Mouse (Mus musculus) small intestine, adult 2 months (tissue): Measurements from ENCODE around the gene Pacsin1. TPM values are rescaled to one million over a fixed set of nuclear protein-coding genes. Genes with fewer than 3 reads are reported as not detected.
"Not testable (repeated sequence)": the region's sequence is repeated elsewhere in the genome, so short reads cannot be mapped to it uniquely, and the experiment has no call there.

Source experiments
- H3K27ac ChIP-seq: fragments of 200-500 bp; 2 replicates; pipeline ENCODE4 v1.5.1; 2012; ENCODE audit warnings: low read depth, low read length, control low read depth, inconsistent platforms; ENCODE audit not compliant: insufficient read depth
- H3K27me3 ChIP-seq: fragments of 200-500 bp; 2 replicates; pipeline ENCODE4 v1.6.1; 2012; ENCODE audit warnings: mild to moderate bottlenecking, moderate library complexity, low read length, inconsistent platforms; ENCODE audit not compliant: control insufficient read depth, insufficient read depth
- H3K36me3 ChIP-seq: fragments of 200-500 bp; 2 replicates; pipeline ENCODE4 v1.6.1; 2012; ENCODE audit warnings: mild to moderate bottlenecking, low read length, control low read depth, inconsistent platforms; ENCODE audit not compliant: control insufficient read depth, insufficient read depth
- H3K4me1 ChIP-seq: fragments of 200-500 bp; 2 replicates; pipeline ENCODE4 v1.6.1; 2012; ENCODE audit warnings: low read length, inconsistent platforms, mixed read lengths; ENCODE audit not compliant: control insufficient read depth, insufficient read depth, insufficient read length
- H3K4me3 ChIP-seq: fragments of 200-500 bp; 2 replicates; pipeline ENCODE4 v1.5.1; 2012; ENCODE audit warnings: low read depth, mild to moderate bottlenecking, control low read depth, inconsistent platforms, low read length, moderate library complexity
- CTCF ChIP-seq: fragments of 200-500 bp; IDR thresholded peaks from 2 replicates; pipeline ENCODE4 v1.5.1; 2012; ENCODE audit warnings: low read depth, mild to moderate bottlenecking, control low read depth, inconsistent platforms, low read length, moderate library complexity, mixed read lengths; ENCODE audit not compliant: insufficient replicate concordance, insufficient read length; ENCODE audit errors: extremely low read depth
- POLR2A ChIP-seq: fragments of 200-500 bp; IDR thresholded peaks from 2 replicates; pipeline ENCODE4 v1.6.1; 2012; ENCODE audit warnings: low read depth, mild to moderate bottlenecking, control low read depth, inconsistent platforms, low read length, moderate library complexity
- WGBS: fragments of 180-500 bp; shearing (Covaris S2); methylation state at CpG from one replicate; pipeline ENCODE4 v1.1.7; 2018; 5-methylcytosine and 5-hydroxymethylcytosine counted together
- polyA plus RNA-seq: library from polyadenylated mRNA; depleted of rRNA; stranded (reverse); fragments of >200 nt; gene quantifications from 2 replicates; pipeline ENCODE4 v1.2.3, GENCODE M21; 2012

Gene Pacsin1
- polyA plus RNA-seq, 1 experiment, result 2.2 TPM

DNA sequence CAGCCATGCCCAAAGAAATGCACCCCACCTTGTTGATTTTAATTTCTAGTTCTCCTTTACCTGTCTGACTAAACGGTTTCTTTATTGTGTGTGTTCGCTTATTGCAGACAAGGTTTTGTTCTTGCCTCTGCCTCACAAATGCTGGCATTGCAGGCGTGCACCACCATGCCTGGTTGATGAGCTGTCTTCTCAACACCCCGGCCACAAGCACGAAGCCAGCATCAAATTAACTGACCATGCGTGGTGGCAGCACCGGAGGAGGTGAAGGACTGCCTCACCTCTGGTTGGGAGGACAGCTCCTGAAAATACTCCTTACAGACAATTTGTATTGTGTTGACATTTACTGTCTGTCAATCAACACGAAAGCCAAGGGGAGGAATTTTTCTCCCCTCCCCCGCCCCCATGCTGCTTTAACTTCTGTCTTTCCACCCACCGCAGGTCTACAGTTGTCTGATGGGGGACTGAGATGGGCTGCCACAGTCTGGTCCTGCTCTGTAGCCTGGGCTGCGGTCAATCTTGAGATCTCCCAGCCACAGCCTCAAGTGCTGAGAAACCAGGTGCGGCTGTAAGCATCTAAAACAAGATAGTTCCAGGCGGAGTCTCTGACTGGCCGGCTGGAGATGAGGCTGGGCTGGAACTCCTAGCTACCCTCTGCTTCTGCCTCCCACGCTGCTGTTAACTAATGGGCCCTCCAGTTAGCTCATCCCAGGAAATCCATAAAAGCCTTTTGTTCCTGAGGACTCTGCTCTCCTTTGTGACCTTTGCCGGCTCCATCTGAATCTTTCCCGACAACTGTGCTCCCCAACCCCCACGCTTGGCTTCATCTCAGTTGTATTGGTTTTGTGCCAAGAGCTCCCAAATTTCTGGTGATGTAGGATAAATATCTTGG is 18.9 kb upstream of the Pacsin1 start, which contains the start of gene Rps10:
Gene Rps10, minus strand, starts transcription at position 538 of the 889 bp plus-strand sequence.
- Histone ChIP-seq H3K27me3 (no peaks in the 10 kb centered on the region), H3K27ac (no peak within 1 kb of the TSS; the same call in 1 of the 2 replicates), H3K4me1 (peaks cover 9% of the 10 kb centered on the region; the same call in 1 of the 2 replicates), H3K36me3 (peaks cover 24% of the 10 kb centered on the region), H3K4me3 (peak within 1 kb of the TSS; percentile 81)
- 58% methylated on average over 18 of the region's 18 CpGs for WGBS
- TF ChIP-seq POLR2A, result no peak
- no peak for TF ChIP-seq CTCF

DNA sequence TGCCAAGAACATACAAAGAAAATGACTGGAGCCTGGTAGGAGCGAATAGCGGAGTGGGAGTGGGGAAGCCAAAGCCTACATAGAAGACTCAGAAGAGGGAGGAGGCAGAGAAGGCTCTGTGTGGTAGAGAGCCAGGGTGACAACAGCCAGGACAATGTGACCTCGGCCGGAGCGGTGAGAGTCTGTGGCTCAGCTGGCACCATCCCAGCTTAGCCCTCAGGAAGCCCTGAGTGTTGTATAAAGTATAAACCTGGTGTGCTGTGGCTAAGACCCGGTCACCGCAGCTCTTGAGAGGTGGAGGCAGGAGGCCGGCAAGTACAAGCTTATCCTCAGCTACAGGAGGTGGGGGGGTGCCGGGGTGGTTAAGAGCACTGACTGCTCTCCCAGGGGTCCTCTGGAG is 18.0 kb upstream of the Pacsin1 start:
- TF ChIP-seq POLR2A, result no peak
- WGBS, result 82% methylated on average over 9 of the region's 9 CpGs
- no peaks in the 10 kb centered on the region for H3K27me3 ChIP-seq
- H3K4me3 ChIP-seq, result no peak overlapping the region
- H3K36me3 ChIP-seq, result peaks cover 15% of the 10 kb centered on the region
- peaks cover 9% of the 10 kb centered on the region; the same call in 1 of the 2 replicates for H3K4me1 ChIP-seq
- H3K27ac ChIP-seq, result no peak overlapping the region

DNA sequence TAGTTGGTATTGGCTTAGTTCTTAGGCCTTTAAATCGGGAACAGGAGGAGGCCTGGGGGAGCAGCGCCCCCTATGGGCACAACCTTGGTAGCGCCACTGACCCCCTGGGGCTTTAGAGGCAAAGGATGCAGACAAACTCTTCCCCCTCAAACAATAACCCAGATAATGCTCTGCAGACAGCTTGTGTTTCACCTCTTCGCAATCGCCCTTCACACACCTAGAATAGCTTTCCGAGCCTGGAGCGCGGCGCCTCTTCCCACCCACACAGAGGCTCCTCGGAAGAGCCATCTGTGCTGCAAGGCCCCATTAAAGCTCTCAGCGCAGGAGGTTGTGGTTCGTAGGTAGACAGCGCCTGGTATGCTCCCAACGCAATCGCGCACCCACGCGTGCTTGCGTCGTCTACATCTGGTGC is 16.4 kb upstream of the Pacsin1 start:
- Histone ChIP-seq H3K27me3 (no peaks in the 10 kb centered on the region), H3K27ac (no peak overlapping the region), H3K36me3 (no peaks in the 10 kb centered on the region), H3K4me3 (no peak overlapping the region), H3K4me1 (peaks cover 4% of the 10 kb centered on the region; the same call in 1 of the 2 replicates)
- no peak for TF ChIP-seq POLR2A
- TF ChIP-seq CTCF, result peak; percentile 68; the same call in 1 of the 2 replicates
- 83% methylated on average over 20 of the region's 20 CpGs for WGBS

DNA sequence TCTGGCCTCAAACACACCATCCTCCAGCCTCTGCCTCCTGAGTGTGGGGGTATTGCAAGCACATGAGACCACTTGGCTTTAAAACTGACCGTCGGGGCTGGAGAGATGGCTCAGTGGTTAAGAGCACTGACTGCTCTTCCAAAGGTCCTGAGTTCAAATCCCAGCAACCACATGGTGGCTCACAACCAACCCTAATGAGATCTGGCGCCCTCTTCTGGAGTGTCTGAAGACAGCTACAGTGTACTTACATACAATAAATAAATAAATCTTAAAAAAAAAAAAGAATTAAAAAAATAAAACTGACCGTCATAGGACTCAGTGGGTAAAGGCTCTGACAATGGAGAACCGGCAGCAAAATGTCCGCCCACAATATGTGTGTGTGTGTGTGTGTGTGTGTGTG is 15.5 kb upstream of the Pacsin1 start:
- not testable (repeated sequence) for H3K4me3 ChIP-seq, H3K4me1 ChIP-seq, H3K27ac ChIP-seq, H3K27me3 ChIP-seq, H3K36me3 ChIP-seq
- 94% methylated on average over 6 of the region's 6 CpGs for WGBS

DNA sequence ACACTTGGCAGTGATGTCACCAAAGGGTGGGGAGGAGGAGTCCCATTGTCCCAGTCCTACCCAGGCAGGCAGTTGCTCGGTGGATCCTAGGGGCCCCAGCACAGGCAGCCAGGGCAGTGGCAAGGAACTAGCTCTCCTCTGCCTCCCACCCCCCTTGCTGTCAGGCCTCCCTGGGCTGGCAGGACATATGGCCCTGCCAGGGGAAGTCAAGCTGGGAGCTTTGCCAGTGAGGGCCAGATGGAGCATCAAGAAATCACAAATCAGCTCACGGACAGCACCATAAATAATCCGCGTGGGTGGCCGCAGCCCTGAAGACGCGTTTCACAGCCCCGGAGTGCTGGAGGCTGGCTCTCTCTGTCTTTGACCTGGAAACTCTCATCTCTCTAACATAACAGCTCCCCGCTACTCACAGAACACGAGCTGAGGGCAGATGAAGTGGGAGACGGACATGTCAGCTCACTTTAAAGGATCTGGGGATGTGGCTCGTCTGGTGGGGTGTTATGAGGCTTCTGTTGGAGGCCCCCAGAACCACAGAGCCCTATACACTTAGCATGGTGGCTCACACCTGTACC is 12.7 kb upstream of the Pacsin1 start:
- WGBS, result 22% methylated on average over 12 of the region's 12 CpGs
- Histone ChIP-seq H3K4me3 (no peak overlapping the region), H3K4me1 (no peaks in the 10 kb centered on the region), H3K27me3 (no peaks in the 10 kb centered on the region), H3K27ac (no peak overlapping the region), H3K36me3 (no peaks in the 10 kb centered on the region)
- TF ChIP-seq CTCF (no peak), POLR2A (no peak)

DNA sequence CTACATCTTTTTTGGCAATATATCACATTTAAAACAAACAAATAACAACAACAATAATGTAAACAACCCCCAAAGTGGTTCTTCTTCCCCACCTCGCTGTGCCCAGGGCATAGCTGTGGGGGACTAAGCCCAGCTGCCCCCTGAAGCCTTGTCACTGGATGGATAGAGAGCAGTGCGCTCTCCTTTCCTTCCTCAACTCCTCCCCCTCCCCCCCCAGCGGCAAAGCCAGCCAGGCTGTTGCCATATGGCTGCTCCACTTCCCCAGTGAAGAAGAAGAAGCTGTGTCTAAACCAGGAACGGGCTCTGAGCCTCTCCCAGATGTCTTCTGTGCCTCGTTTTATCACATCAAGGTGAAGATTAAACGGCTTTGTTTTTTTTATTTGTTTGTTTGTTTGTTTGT is 12.2 kb upstream of the Pacsin1 start:
- 38% methylated on average over 6 of the region's 6 CpGs for WGBS
- TF ChIP-seq POLR2A (no peak), CTCF (no peak)
- H3K27ac ChIP-seq, result no peak overlapping the region

DNA sequence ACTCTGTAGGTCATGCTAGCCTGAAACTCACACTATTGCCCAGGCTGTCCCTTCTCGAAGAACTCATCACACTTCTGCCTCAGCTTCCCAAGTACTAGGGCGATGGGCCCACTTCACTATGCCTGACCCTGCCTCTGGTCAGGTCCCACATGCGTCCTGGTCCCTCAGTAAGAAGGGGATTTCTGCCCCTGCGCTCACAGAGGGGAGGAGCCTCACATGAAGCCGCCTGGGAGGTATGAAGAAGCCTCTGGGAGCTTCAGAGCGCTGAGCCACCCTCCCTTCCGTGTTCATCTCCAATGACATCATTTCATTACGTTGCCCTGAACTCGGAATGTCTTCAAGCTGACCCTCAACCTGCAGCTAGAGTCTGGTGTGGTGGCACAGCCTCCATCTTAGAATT is 11.6 kb upstream of the Pacsin1 start:
- Histone ChIP-seq H3K27ac (no peak overlapping the region), H3K4me1 (no peaks in the 10 kb centered on the region), H3K36me3 (no peaks in the 10 kb centered on the region), H3K4me3 (no peak overlapping the region), H3K27me3 (no peaks in the 10 kb centered on the region)
- TF ChIP-seq POLR2A, result no peak
- TF ChIP-seq CTCF, result no peak
- 82% methylated on average over 9 of the region's 9 CpGs for WGBS

More for the DNA sequence above, 12.2 kb upstream of the Pacsin1 start:
- H3K4me3 ChIP-seq, result no peak overlapping the region
- no peaks in the 10 kb centered on the region for H3K36me3 ChIP-seq
- no peaks in the 10 kb centered on the region for H3K4me1 ChIP-seq
- H3K27me3 ChIP-seq, result no peaks in the 10 kb centered on the region
